Mouse (Mus musculus) embryo, embryonic 11.5 days (tissue): ENCODE data around the gene Msi2.

Experiments used
- DNase-seq: peaks from one replicate; pipeline ENCODE4 v3.0.0-alpha.2; 2012; ENCODE audit warnings: low read depth, low spot score

Gene Msi2

DNA sequence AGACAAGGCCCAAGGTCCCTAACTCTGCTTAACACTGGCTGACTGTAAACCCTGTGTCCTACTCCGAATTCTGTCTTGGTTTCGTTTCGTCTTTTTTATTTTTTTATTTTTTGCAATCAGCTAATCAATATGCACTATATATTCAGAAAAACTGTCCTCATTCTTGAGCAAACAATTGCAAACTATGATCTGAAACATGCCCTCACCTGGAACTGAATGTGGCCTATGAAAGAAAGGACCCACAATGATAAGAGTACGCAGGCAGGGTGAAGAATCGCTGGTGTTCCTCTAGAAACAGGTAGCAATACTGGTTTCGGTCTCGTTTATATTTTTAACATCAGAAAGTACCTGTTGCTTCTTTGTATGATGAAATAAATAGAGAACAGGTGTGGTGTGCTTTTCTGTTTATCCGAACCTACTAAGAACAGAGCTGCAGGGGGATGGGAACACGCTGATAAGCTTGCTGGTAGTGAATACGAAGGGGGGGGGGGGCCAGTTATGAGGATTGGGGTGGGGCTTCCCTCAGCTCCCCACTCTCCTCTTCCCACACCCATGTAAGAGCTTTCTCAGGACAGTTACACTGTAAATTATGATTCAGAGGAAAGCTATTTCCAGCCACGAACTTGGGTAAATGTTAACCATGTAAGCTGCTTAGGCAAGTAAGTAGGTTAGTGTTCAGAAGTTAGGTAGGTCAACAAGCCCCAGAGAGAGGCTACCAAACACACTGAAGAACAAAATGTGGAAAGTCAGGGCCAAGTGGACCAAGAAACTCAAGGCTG, 103.6 kb downstream of the Msi2 start:
- no peak for DNase-seq

- no peak for DNase-seq
These were observed 104.4 kb downstream of the Msi2 start for GRCm38 (mm10) chr11:88613771-88614526.

DNA sequence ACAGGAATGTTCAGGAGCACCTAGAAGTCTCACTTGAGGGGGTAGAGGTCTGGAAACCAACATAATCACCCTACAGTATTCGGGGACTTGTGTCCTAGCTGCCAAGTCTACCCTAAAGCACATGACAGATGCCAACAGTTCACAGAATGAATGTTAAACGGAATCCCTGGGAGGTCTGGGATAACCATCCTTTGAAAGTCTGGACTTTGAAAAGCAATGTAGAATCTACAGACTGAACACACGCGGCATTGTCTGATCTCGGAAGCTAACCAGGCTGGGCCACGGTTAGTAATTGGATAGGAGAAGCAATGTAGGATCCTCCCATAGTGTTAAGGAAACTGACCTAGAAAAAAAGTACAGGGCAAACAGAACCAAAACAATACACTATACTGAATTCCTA, 105.3 kb downstream of the Msi2 start:
- DNase-seq, result no peak

GRCm38 (mm10) chr11:88612141-88612540, 106.2 kb downstream of the Msi2 start:
- no peak for DNase-seq

DNA sequence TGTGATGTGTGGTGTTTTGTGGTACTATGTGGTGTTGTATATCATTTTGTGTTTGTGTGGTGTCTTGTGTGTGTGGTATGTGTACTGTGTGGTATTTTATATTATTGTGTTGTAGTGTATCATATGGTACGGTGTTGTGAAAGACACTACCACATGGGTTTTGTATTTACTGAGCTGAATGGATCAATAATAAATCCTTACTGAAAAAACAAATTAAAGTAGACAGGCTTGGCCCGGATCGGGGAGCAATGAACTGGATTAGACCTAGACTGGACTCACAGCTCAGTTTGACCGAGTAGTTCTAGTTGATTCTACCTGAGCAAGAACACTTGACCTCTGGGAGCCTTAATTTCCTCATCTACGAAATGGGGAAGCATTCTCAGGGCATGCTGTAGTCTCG, 107.5 kb downstream of the Msi2 start:
- no peak for DNase-seq

- no peak for DNase-seq
These were observed 108.2 kb downstream of the Msi2 start for GRCm38 (mm10) chr11:88610112-88610511.

GRCm38 (mm10) chr11:88608584-88608983, 109.7 kb downstream of the Msi2 start:
- DNase-seq, result no peak

- no peak for DNase-seq
These were observed 110.5 kb downstream of the Msi2 start for GRCm38 (mm10) chr11:88607725-88608383.

DNA sequence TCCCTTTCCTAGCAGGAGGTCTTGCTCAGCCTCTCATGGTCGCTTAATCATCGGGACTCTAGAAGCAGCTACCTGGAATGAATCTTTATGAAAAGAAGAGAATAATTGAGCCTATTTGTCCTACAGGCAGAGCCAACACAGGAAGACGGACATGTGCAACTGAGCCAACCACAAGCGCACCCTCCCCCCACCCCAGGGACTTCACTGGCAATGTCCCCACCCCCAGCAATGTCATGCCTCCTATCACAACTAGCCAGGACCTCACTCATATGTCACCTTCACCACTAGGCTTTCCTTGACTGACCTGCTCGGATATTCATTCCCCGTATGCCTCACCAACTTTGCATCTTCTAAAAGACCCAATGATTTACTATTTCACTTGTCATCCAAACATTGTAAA, 112.5 kb downstream of the Msi2 start:
- no peak for DNase-seq

DNA sequence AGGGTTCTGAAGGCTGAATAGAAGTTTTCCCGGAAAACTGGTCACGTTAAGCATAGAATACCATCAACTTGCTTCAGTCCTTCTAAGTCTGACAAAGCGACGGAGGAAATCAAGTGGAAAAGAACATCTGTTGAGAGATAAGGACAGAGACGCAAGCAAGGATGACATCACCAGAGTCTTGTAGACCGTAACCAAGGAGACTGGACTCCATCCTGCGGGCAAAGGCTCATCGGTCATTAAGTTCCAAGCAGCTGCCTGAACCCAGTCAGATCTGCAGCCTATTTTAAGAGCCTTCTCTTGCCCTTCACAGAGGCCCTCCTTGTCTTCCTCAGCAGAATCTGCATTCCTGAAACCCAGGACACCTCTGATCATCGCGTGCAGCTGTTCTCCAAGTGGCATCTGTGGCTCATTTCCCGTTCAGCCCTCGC, 113.2 kb downstream of the Msi2 start:
- no peak for DNase-seq

DNA sequence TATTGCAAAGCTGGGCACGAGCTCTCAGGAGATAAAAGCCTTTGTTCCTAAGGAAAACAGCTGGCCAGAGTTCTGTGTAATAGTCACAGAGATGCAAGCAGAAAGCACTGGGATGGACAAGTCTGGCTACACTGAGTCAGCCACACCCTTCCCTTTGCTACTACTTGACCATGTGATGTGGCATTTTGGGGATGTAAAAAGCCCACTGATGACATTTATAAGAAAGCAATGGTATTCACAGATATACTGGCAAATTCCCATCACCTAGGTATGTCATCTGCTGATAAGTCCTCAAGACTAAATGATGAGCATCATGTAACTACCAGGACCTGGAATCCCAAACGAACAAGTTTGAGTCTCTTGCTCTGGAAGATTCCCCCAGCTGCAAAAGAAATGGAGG, 113.7 kb downstream of the Msi2 start:
- DNase-seq, result no peak

DNA sequence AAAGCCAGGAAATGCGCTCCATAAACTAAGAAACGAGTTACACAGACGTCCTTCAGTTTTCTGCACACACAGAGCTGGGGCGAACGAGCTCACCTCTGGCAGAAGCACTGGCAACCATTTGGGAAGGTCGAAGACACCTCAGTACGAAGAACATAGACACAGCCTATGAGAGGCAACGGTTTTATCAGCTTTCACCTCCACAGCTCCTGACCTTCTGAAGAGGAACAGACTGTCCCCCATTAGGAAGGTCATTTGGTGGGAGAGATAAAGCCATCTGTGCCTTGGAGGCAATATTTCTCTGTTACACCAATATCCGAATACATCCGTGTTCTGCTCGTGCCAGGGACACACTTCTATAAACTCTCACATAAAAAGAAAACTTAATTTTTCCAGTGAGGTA, 114.9 kb downstream of the Msi2 start:
- DNase-seq, result no peak

DNA sequence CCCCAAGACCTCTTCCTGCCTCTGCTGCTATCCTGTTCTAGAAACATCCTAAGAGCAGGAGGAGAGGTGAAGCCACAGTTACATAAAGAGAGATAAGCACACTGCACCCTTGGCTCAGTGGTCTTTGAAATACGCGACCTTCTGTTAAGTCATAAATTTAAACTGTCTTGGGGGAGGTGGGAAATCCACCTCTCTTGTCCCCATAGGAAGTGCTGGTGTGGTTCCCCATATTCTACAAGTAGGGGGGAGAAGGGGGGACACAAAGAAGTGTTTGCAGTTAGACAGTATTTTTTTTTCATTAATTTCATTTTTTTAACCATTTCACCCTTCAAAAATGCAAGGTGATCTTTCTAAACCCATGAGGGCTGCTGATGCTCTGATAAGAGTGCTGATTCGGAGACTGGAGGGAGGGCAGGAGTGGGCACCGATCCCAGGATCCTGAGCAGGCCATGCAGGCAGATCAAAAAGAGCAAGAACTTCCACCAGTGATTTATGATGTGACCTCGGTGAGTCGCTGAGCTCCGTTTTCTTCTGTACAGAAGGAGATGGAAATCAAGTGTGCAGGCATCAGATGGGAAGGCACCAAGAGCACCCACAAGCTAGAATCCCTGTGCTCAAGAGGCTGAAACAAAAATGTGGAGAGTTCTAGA, 115.7 kb downstream of the Msi2 start:
- no peak for DNase-seq

DNA sequence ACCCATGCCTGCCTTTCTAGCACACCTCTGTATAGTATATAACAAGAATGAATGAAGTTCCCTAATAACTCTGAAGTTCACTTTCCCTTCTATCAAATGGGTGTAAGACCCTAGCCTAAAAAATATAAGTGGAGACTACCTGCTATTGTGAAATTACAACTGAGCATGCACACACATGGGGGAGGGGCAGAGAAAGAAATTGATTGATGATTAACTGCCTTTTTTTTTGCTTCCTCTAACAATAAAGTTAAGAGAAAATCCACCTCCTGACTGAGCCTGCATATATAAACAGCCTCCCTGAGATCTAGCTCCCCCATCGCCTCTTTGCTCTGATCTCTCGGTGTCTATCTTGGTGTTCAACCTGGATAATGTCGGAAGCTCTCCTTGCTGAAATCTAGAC, 118.1 kb downstream of the Msi2 start:
- DNase-seq, result no peak

DNA sequence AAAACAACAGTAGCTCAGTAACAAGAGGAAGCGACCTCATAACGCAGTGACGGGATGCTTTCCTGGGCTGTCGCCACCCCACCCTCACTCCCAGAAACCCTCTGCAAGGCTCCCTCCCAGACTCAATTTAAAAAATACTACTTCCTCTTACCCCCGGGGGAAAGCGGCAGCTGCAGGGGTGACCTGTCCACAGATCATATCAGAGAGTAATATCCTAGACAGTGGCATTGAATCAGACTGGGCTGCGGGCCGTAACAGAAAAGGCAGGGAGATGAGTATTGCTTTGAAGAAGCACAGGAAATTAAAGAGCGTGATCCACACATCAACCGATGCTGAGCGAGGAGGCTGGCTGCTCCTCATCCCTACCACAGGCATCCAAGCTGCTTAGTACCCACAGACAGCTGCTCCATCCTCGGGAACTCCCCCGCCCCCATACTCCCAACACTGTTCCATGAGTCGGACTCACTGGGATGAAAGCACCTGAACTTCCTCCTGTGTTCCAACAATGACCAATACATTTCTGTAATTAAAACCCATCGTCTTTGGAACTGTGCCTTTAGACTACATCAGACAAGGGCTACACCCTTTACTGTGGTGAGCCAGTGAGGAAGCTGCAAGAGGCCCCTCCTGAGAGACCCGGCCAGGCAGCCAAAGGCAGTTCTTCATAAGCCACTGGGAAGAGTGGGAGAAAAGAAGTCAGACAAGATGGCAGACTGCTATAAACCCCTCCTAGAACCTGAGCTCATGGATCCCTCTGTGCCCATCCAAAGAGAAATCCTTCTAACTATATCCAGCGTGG, 118.8 kb downstream of the Msi2 start:
- DNase-seq, result no peak

DNA sequence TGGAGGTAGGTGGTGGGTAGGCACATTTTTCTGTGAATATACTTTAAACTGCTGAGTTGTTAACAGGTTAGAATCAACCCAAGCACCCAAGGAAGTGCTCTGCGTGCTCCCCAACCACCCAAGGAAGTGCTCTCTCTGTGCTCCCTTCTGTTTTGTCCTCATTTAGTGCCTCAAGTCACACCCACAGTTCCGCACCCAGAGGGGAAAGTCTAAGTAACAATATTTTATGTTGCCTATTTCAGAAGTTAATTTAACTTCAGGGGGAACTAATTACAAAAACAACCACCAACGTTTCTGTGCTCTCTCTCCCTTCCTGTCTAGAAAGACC, 119.5 kb downstream of the Msi2 start:
- no peak for DNase-seq

DNA sequence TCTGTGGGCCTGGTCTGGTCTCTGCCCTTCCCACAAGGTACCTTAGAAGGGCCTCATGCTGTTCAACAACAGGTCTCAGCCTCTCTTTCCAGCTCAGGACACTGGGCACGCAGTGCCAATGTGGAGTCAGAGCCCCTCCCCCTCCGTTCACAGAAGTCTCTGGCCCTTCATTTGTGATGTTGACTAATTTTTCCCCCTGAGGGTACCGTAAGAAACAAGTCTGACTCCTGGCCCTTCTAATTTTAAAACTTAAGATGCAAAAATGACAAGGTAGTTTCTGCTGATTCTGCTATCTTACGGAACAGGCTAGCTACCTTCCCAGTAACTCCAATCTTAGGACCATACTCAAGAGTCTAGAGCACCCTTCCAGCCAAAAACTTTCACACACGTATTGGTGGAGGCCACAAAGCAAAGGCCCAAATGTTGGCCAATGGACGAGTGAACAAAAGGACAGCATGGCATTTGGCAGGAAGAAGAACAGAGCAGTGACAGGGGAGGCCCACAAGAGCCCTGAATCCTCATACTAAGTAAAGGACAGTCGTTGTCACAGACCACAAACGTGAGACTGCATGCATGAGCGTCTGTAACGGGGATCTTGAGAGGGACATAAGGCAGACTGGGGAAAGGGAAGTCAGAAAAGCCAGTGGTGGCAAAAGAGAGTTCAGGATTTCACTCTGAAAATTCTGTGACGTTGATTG, 120.0 kb downstream of the Msi2 start:
- no peak for DNase-seq

DNA sequence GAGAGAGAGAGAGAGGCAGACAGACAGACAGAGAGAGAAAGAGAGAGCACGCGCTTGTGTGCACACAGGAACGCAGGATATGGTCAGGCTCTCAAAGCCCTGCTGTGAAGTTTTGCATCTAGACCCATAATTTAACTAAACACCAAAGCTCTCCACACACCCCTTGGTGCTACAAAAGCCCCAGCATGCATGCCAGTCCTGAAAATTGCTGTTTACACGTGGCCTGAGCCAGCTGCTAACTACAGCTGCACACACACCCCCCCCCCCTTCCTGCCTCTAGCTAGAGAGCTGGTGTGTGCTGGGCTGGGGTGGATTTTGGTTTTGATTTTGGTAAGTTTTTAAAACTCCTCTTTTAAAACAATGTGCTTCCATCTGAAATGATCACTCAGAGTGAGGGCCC, 122.7 kb downstream of the Msi2 start:
- no peak for DNase-seq

GRCm38 (mm10) chr11:88594804-88595611, 123.3 kb downstream of the Msi2 start:
- DNase-seq, result no peak

DNA sequence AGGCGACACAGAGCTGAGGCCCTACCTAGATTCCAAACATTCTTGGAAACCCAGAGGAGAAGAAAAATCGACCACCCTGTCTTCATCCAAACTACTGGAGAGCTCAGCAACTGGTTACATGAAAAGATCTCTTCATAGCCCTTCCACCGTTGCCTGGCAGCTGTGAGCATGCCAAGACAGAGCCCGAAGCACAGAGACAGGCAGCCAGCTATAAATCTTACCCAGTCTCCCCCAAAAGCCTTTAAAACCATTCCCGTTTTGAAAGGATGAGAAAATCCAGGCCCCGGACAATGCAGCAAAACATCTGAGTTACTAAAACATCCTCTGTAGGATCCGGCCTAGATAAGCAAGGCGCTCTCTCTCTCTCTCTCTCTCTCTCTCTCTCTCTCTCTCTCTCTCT, 124.3 kb downstream of the Msi2 start:
- peak; percentile 40 for DNase-seq
